In genomic region chr12:79916896-79917633, GRCm38 (mm10) we compare ENCODE assay signal across 15 mouse cellular contexts.
A peak's percentile ranks its signal among the peaks of the same experiment; 100 is the strongest.
DNase-seq lines count a peak whose midpoint lies in the region; ATAC-seq and TF ChIP-seq lines count a peak whose summit lies in the region.
"Had no signal": no experiment of that assay in that cellular context is flagged by ENCODE, and none has a peak within 500 bp of the region (broad histone marks: within the 10 kb centered on the region; RNA-seq: fewer than 3 reads in every experiment).

No protein-coding gene starts in this region.

- no peak overlapping the region for H3K27ac ChIP-seq in heart, embryonic 14.5 days (replicated peaks in 1 of 2; ENCODE audit: control insufficient read depth in 1 of 2, insufficient read depth in 1 of 2, low read depth in 2 of 2, low read length in 2 of 2)
- no peak overlapping the region for H3K27ac ChIP-seq in heart, embryonic 11.5 days (ENCODE audit: low read depth, low read length)
- peak overlapping the region; percentile 87 for H3K27ac ChIP-seq in lung, embryonic 16.5 days (ENCODE audit: low read length)
- H3K27ac ChIP-seq in embryonic facial prominence, embryonic 14.5 days (replicated peaks; ENCODE audit: low read depth, low read length), result peak overlapping the region; percentile 53
- H3K27ac ChIP-seq in liver, postnatal 0 days (ENCODE audit: low read depth), result peak overlapping the region; percentile 34; the same call in 1 of the 2 replicates
- H3K27ac ChIP-seq: liver, embryonic 14.5 days had no signal

- H3K36me3 ChIP-seq in heart, embryonic 14.5 days (ENCODE audit: control insufficient read depth, insufficient read depth, low read length), result no peaks in the 10 kb centered on the region
- H3K36me3 ChIP-seq in heart, embryonic 11.5 days (ENCODE audit: control insufficient read depth, insufficient read depth, low read length), result no peaks in the 10 kb centered on the region
- H3K36me3 ChIP-seq in lung, embryonic 16.5 days (ENCODE audit: control insufficient read depth, insufficient read depth, low read length), result no peaks in the 10 kb centered on the region
- H3K36me3 ChIP-seq in embryonic facial prominence, embryonic 14.5 days (ENCODE audit: control insufficient read depth, insufficient read depth, low read length), result no peaks in the 10 kb centered on the region
- no peaks in the 10 kb centered on the region for H3K36me3 ChIP-seq in liver, postnatal 0 days (replicated peaks; ENCODE audit: insufficient read depth, low read length)

- H3K4me1 ChIP-seq in heart, embryonic 14.5 days (ENCODE audit: control insufficient read depth in 2 of 2, insufficient read depth in 2 of 2, low read length in 2 of 2), result peaks cover 13 to 19% of the 10 kb centered on the region in 2 experiments
- H3K4me1 ChIP-seq in heart, embryonic 11.5 days (ENCODE audit: control insufficient read depth, insufficient read depth, low read length), result peaks cover 7% of the 10 kb centered on the region; the same call in 1 of the 2 replicates
- peaks cover 17% of the 10 kb centered on the region for H3K4me1 ChIP-seq in lung, embryonic 16.5 days (replicated peaks; ENCODE audit: control insufficient read depth, insufficient read depth, low read length)
- peaks cover 14% of the 10 kb centered on the region for H3K4me1 ChIP-seq in embryonic facial prominence, embryonic 14.5 days (ENCODE audit: control insufficient read depth, insufficient read depth, low read length)
- H3K4me1 ChIP-seq in liver, postnatal 0 days (ENCODE audit: insufficient read depth), result peaks cover 8% of the 10 kb centered on the region; the same call in 1 of the 2 replicates

- ATAC-seq in heart, embryonic 14.5 days (ENCODE audit: insufficient number of reproducible peaks, insufficient read depth, low FRiP score, low read depth), result no peak
- ATAC-seq in heart, embryonic 11.5 days (replicated peaks; ENCODE audit: insufficient number of reproducible peaks, low FRiP score, low TSS enrichment), result no peak
- ATAC-seq in lung, embryonic 16.5 days (ENCODE audit: low read depth), result no peak
- no peak for ATAC-seq in embryonic facial prominence, embryonic 14.5 days (ENCODE audit: low read depth)
- no peak for ATAC-seq in liver, postnatal 0 days
- ATAC-seq: forebrain, embryonic 16.5 days had no signal

- 78% methylated on average over 5 of the region's 5 CpGs for WGBS in heart, embryonic 14.5 days
- WGBS in heart, embryonic 11.5 days (ENCODE audit: insufficient replicate concordance), result 77% methylated on average over 5 of the region's 5 CpGs
- WGBS in lung, embryonic 16.5 days, result 58% methylated on average over 5 of the region's 5 CpGs
- 80% methylated on average over 5 of the region's 5 CpGs for WGBS in embryonic facial prominence, embryonic 14.5 days
- 80% methylated on average over 5 of the region's 5 CpGs for WGBS in liver, postnatal 0 days (ENCODE audit: insufficient replicate concordance)

- peak overlapping the region; percentile 21; the same call in 1 of the 2 replicates for H3K9ac ChIP-seq in heart, embryonic 14.5 days (ENCODE audit: low read length)
- no peak overlapping the region for H3K9ac ChIP-seq in heart, embryonic 11.5 days (ENCODE audit: low read depth, low read length)
- H3K9ac ChIP-seq in lung, embryonic 16.5 days (ENCODE audit: low read length), result peak overlapping the region; percentile 25; the same call in 1 of the 2 replicates
- H3K9ac ChIP-seq in embryonic facial prominence, embryonic 14.5 days (ENCODE audit: low read depth, low read length), result no peak overlapping the region
- no peak overlapping the region for H3K9ac ChIP-seq in liver, postnatal 0 days (replicated peaks)
- H3K9ac ChIP-seq: liver, embryonic 14.5 days had no signal

- no peak for TF ChIP-seq CTCF in liver, postnatal 0 days (IDR thresholded peaks at IDR 0.05; ENCODE audit: low read depth)

- no peaks in the 10 kb centered on the region for H3K9me3 ChIP-seq in heart, embryonic 14.5 days (ENCODE audit: control insufficient read depth, low read length)
- H3K9me3 ChIP-seq in heart, embryonic 11.5 days (replicated peaks; ENCODE audit: control insufficient read depth, low read length), result no peaks in the 10 kb centered on the region
- no peaks in the 10 kb centered on the region for H3K9me3 ChIP-seq in lung, embryonic 16.5 days (ENCODE audit: control insufficient read depth, low read length)
- no peaks in the 10 kb centered on the region for H3K9me3 ChIP-seq in embryonic facial prominence, embryonic 14.5 days (ENCODE audit: control insufficient read depth, low read length)
- no peaks in the 10 kb centered on the region for H3K9me3 ChIP-seq in liver, postnatal 0 days (ENCODE audit: low read length)

- H3K4me3 ChIP-seq in heart, embryonic 14.5 days (ENCODE audit: control insufficient read depth in 1 of 2, insufficient read depth in 1 of 2, low read depth in 1 of 2, low read length in 2 of 2), result no peak overlapping the region
- no peak overlapping the region for H3K4me3 ChIP-seq in heart, embryonic 11.5 days (ENCODE audit: low read depth, low read length)
- H3K4me3 ChIP-seq in lung, embryonic 16.5 days (ENCODE audit: low read length), result no peak overlapping the region
- no peak overlapping the region for H3K4me3 ChIP-seq in embryonic facial prominence, embryonic 14.5 days (ENCODE audit: low read depth, low read length)
- no peak overlapping the region for H3K4me3 ChIP-seq in liver, postnatal 0 days (ENCODE audit: low read depth, low read length)

- no peak for TF ChIP-seq EP300 in liver, postnatal 0 days (IDR thresholded peaks at IDR 0.05; ENCODE audit: low read depth)

- H3K27me3 ChIP-seq in heart, embryonic 14.5 days (ENCODE audit: control insufficient read depth, insufficient read depth, low read length), result no peaks in the 10 kb centered on the region
- no peaks in the 10 kb centered on the region for H3K27me3 ChIP-seq in heart, embryonic 11.5 days (ENCODE audit: control insufficient read depth, insufficient read depth, low read length)
- no peaks in the 10 kb centered on the region for H3K27me3 ChIP-seq in lung, embryonic 16.5 days (ENCODE audit: control insufficient read depth, insufficient read depth, low read depth, low read length)
- no peaks in the 10 kb centered on the region for H3K27me3 ChIP-seq in embryonic facial prominence, embryonic 14.5 days (replicated peaks; ENCODE audit: control insufficient read depth, insufficient read depth, low read length)
- H3K27me3 ChIP-seq in liver, postnatal 0 days (ENCODE audit: insufficient read depth, low read length), result no peaks in the 10 kb centered on the region

- DNase-seq in lung, adult 18-20 months, result no peak
- no peak for DNase-seq in embryonic facial prominence, embryonic 14.5 days (ENCODE audit: low spot score)
- no peak for DNase-seq in liver, postnatal 0 days
- DNase-seq in embryo, embryonic 10.5 days (ENCODE audit: low spot score), result no peak
- DNase-seq in right cerebral cortex, adult 2 months (ENCODE audit: low spot score in 2 of 2), result no peak
- DNase-seq: adrenal gland, adult 8-10 months; kidney, postnatal 10 days; layer of hippocampus, postnatal 36 days; spleen, adult 18-20 months; thymus, postnatal 4 days had no signal

- H3K4me2 ChIP-seq in heart, embryonic 14.5 days (ENCODE audit: low read length), result no peak overlapping the region
- H3K4me2 ChIP-seq in heart, embryonic 11.5 days, result no peak overlapping the region
- H3K4me2 ChIP-seq in lung, embryonic 16.5 days (ENCODE audit: low read depth, low read length), result no peak overlapping the region
- no peak overlapping the region for H3K4me2 ChIP-seq in embryonic facial prominence, embryonic 14.5 days (ENCODE audit: low read depth, low read length)
- H3K4me2 ChIP-seq in liver, postnatal 0 days (ENCODE audit: low read depth, low read length), result no peak overlapping the region

Comparison
In these comparisons a context has a peak if more than half of its experiments do, and no peak if none do; other contexts are left out.
1. H3K9ac ChIP-seq: peak in heart, embryonic 14.5 days (single experiment) and lung, embryonic 16.5 days (single experiment); none in heart, embryonic 11.5 days (single experiment), embryonic facial prominence, embryonic 14.5 days (single experiment) and liver, postnatal 0 days (single experiment).
2. H3K27ac ChIP-seq: peak in lung, embryonic 16.5 days (single experiment), embryonic facial prominence, embryonic 14.5 days (single experiment) and liver, postnatal 0 days (single experiment); none in heart, embryonic 14.5 days (0 of 2) and heart, embryonic 11.5 days (single experiment).